Mouse (Mus musculus): ENCODE measurements at regions not wholly inside any gene's neighbourhood (a gene's known extent, or its start where the extent isn't known, plus 50 kb on each side); places are given as distances from the start of the nearest gene placed in this dataset.

- no peak for DNase-seq
These were observed 476.8 kb downstream of the Prss52 start for GRCm38 (mm10) chr14:64580862-64581261.

DNA sequence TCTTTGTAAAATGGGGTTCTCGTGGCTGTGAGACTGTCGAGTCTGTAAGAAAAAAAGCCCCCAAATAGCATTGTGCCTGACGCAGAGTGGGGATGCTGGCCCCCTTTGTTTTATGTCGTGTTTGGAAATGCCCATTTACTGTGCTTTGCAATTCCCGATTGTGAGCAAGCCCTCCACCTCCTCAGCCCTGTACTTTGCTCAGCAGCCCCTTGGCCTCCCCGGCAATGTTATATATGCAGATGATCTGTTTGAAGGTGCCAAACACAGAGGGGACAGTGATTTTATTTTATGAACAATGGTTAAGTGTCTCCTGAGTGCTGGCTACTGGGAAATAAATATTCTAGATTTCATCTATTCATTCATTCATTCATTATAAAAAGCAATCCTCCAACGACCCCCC, 477.6 kb downstream of the Prss52 start:
- DNase-seq, result no peak

GRCm38 (mm10) chr14:64582822-64583221, 478.7 kb downstream of the Prss52 start:
- no peak for DNase-seq

DNA sequence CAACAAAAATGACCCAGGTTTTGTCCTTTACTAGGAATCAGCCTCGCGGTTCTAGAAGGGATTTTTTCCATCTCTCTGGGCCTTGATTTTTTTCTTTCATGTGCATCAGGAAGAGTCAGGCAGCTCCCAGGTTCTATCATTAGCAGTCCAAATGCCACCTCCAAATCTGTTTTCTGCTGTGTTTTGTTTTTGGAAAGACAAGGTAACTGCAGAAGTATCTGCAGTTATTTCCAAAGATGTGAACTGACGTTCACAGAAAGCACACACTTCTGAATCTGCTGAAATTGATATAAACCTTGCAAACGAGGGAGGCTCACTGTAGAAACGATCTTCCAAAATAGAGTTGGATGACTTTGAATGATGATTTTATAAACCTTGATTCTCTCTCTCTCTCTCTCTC, 480.1 kb downstream of the Prss52 start:
- no peak for DNase-seq

GRCm38 (mm10) chr14:64585081-64585470, 481.0 kb downstream of the Prss52 start:
- no peak for DNase-seq

- DNase-seq, result no peak
These were observed 481.5 kb downstream of the Prss52 start for GRCm38 (mm10) chr14:64585471-64586192.

- no peak for DNase-seq
These were observed 482.3 kb downstream of the Prss52 start for GRCm38 (mm10) chr14:64586386-64586859.

GRCm38 (mm10) chr14:64586860-64587698, 483.0 kb downstream of the Prss52 start:
- no peak for DNase-seq

DNA sequence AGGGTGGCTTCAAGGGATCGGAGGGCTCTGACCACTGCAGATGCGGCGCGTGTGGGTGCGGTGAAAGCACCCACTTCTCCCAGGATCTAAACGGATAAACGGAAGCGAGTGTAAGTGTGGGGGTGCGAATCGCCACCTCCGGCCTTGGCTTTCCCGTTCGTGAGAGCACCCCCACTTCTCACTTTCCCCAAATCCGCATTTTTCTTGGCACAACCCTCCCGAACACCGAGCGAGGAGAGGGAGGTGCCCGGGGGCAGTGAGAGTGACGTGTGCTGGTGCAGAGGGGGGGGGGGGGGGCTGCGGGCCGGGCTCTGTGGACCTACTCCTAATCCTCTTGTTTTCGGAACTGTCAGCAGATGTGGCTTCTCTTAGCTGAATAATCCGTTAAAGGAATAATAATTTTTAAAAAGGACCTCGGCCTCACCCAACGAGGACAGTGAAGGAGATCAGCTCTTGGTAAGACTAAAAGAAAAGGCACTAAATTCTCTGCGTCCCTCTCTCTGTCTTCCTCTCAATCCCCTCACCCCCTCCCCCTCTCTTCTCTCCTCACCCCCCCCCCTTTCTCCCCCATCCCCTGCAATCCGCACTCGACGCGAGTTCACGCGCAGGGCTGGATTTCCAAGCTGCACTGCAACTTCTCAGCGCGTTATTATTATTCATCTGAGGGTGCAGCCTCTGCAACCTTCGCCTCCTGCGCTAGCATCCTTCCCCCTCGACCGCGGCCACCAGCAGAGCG, 483.8 kb downstream of the Prss52 start:
- DNase-seq, result no peak

GRCm38 (mm10) chr14:64588561-64588960, 484.5 kb downstream of the Prss52 start:
- DNase-seq, result no peak

GRCm38 (mm10) chr14:64589126-64589525, 485.0 kb downstream of the Prss52 start:
- DNase-seq, result no peak

DNA sequence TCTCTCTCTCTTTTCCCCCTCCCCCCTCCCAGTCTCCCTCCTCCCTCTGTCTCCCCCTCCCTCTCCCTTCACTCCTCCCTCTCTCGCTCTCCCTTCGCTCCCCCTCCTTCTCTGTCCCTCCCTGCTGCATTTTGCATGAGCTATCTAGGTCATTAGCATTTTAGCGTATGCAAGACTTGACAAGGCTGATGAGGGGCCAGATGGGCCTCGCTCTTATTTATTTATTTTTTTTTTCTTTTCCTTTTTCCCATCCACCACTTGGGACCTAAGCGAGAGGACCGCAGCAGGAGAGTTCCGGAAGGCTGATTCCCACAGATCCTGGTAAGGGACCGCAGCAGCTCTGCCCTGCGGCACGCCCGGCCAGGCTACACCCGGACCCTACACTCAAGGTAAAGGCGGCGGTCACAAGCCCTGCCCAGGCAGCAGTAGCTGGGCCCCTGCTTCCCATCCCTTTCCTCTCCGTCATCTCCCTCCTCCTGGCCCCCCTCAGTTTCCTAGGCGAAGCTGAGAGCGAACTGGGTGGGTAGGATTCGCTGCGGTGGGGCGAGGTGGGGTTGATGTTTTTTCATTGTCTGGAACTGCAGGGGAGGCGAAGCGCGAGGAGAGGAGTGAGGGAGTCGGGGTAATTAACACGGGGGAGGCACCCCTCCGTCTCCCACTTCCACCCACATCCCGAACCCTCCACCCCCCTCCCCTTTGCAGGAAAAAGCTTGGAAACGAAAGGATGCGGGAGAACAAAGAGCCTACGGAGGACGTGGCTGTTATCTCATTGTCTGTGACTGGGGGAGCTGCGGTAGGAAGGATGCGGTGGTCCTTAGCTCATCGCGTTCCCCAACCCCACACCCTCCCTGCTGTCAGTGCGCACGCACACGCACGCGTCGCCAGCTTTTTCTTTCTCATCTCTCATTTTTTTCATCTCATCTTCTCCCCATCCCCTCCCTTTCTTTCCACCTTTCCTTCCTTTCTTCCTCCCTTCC, 485.8 kb downstream of the Prss52 start:
- DNase-seq, result no peak

- DNase-seq, result no peak
These were observed 486.5 kb downstream of the Prss52 start for GRCm38 (mm10) chr14:64590611-64591010.

DNA sequence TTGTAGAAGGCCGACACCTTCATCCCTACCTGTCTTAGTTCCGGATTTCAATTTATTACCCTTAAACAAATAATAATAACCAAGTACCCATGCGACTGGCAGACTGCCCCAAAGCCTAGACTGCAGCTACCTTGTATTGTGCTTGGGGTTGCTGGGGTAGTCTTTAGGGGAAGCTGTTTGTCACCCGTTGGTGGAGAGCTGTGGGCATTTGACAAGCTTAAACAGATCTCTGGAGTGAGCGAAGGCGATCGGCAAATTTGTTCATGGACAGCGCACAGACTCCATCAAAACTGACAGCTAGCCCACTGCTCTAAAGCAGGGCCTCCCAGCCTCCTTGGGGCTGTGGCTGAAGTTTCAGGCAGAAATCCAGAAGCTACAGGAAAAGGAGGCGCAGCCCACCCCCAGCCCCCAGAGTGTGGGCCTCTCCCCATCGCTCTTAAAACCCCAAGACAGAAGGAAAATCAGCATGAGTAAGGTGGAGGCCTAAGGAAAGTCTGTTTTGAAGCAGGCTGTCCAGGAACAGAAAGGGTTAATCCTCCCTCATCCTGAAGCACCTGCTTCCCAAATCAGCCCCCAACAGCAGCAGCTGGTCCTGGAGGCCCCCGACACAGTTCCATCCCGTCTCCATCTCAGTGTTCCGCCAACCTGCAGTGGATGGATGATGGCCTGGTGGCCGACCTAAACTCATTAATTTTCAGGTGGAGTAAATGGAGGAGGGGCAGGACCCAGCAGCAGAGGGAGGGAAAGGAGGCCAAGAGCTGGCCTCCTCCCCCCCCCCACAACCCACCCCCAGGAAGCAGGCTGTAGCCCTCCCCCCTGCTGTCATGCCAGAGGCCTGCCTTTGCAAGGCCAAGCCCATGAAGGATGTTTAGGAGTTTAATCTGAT, 487.2 kb downstream of the Prss52 start:
- DNase-seq, result no peak

DNA sequence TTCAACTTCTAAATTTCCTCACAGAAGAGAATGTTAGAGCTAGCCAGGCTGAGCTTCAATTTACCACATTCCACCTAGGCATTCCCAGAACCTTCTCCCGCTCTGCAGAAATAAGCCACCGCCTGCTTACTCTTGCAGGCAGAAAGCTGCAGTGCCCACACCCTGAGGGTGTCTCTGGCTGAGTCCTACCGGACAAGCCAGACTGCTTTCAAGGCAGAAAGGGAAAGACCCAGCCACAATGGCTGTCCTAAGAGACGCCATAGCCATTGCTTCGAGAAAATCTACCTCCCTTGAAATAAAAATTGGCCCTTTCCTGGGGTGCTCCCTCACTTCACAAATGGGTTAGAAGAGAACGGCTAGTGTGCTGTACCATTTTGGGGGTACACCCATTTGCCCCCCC, 488.1 kb downstream of the Prss52 start:
- no peak for DNase-seq

DNA sequence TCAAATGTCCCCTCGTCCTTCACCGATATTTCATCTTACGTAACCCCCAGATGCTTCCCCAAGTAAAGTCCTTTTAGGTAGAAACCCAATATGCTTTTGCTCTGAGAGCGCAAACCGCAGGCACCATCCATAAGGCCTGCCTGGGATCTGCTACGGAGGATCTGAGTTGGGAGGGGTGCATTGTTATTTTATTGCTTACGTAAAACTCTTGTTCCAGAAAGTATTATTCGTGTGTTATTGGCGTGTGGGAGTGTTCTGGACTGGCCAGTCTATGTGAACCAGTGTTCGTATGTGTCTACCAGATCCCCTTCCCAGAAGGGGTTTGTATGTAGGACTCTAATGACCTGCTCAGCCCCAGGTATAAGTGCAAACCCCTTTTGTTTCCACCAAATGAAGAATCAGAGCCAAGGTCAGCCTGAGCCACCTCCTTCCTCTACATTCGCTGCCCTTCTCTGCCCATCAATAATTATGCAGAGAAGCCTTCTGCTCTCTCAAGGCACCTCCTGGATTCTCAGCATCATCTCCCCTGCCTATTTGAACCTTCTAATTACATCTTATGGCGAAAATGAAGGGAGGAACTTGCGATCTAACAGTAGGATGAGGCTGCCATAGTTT, 488.7 kb downstream of the Prss52 start:
- DNase-seq, result no peak

GRCm38 (mm10) chr14:64593564-64593963, 489.5 kb downstream of the Prss52 start:
- no peak for DNase-seq

GRCm38 (mm10) chr14:64594021-64594561, 490.0 kb downstream of the Prss52 start:
- DNase-seq, result no peak

DNA sequence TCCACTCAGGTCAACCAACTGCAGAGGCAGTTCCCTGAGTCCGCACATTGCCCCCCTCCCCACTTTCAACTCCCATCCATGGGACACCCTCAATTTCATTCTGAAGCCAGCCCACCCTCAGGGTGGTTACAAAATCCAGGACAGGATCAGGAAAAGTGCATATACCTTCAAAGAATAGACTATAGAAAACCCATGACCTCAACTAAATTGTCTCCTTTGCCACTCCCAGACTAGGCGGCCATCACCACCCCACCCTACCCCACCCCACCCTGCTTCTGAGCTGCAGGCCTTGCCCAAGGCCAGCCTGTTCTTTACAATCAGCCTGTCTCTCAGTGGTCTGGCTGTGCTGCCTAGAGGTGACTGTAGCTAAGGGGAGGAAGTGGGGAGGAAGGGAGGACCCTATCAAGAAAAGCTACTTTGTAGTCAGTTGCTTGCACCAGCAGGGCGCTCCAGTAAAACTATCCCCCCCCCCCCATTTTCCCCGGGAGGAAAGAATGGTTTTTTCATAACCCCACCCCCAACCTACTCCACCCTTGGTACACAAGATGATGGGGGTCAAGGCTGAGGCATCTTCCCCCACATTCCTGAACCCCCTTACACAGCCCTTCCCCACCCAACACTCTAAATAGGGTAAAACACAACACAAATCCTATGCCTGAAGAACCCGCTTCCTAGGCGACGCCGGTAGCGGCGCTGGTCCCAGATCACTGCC, 490.9 kb downstream of the Prss52 start:
- DNase-seq, result no peak

GRCm38 (mm10) chr14:64595523-64595889, 491.4 kb downstream of the Prss52 start:
- DNase-seq, result no peak
